Mouse (Mus musculus) CD8-positive naive resting alpha-beta T cell, adult 2 months (primary cell): Measurements from ENCODE around the gene Slc7a1.

Source experiments
- DNase-seq, 2 experiments: peaks; one replicate each; pipeline ENCODE4 v3.0.0; 2022; ENCODE audit warnings: low read depth in 2 of 2, low spot score in 2 of 2

Gene Slc7a1

GRCm38 (mm10) chr5:148392831-148393230 lies 6.9 kb downstream of the Slc7a1 start:
- DNase-seq: no peak

GRCm38 (mm10) chr5:148389007-148389970 lies 10.4 kb downstream of the Slc7a1 start:
- DNase-seq: no peak

GRCm38 (mm10) chr5:148388251-148389006 lies 11.3 kb downstream of the Slc7a1 start:
- DNase-seq: peak; percentile 35

GRCm38 (mm10) chr5:148387820-148388219 lies 11.9 kb downstream of the Slc7a1 start:
- DNase-seq: peak in 1 of 2 experiments; percentile 36

- peak; percentile 33 to 46 for DNase-seq
Measured at GRCm38 (mm10) chr5:148386471-148386870, 13.2 kb downstream of the Slc7a1 start.

GRCm38 (mm10) chr5:148384501-148385055 lies 15.1 kb downstream of the Slc7a1 start:
- no peak for DNase-seq

- DNase-seq: no peak
Measured at GRCm38 (mm10) chr5:148383841-148384500, 15.7 kb downstream of the Slc7a1 start.

GRCm38 (mm10) chr5:148381083-148381482 lies 18.6 kb downstream of the Slc7a1 start:
- DNase-seq: no peak

GRCm38 (mm10) chr5:148380246-148380504 lies 19.5 kb downstream of the Slc7a1 start:
- DNase-seq: no peak

- peak; percentile 37 to 43 for DNase-seq
Measured at GRCm38 (mm10) chr5:148379455-148380245, 20.1 kb downstream of the Slc7a1 start.

- DNase-seq: no peak
Measured at GRCm38 (mm10) chr5:148378707-148379106, 21.0 kb downstream of the Slc7a1 start.

GRCm38 (mm10) chr5:148378232-148378508 lies 21.5 kb downstream of the Slc7a1 start:
- DNase-seq: no peak

- no peak for DNase-seq
Measured at GRCm38 (mm10) chr5:148377439-148378231, 22.1 kb downstream of the Slc7a1 start.

- DNase-seq: no peak
Measured at GRCm38 (mm10) chr5:148376358-148376757, 23.3 kb downstream of the Slc7a1 start.

- DNase-seq: no peak
Measured at GRCm38 (mm10) chr5:148375480-148375879, 24.2 kb downstream of the Slc7a1 start.

GRCm38 (mm10) chr5:148373092-148373685 lies 26.5 kb downstream of the Slc7a1 start:
- DNase-seq: no peak

- DNase-seq: no peak
Measured at GRCm38 (mm10) chr5:148372005-148372917, 27.4 kb downstream of the Slc7a1 start.

- DNase-seq: no peak
Measured at GRCm38 (mm10) chr5:148371375-148371774, 28.3 kb downstream of the Slc7a1 start.

GRCm38 (mm10) chr5:148370624-148371023 lies 29.1 kb downstream of the Slc7a1 start:
- peak; percentile 24 to 55 for DNase-seq
